Mouse (Mus musculus): Measurements from ENCODE around the gene Olfr67.
"Not testable (repeated sequence)": the region's sequence is repeated elsewhere in the genome, so short reads cannot be mapped to it uniquely, and the experiment has no call there.

The Olfr67 gene

DNA sequence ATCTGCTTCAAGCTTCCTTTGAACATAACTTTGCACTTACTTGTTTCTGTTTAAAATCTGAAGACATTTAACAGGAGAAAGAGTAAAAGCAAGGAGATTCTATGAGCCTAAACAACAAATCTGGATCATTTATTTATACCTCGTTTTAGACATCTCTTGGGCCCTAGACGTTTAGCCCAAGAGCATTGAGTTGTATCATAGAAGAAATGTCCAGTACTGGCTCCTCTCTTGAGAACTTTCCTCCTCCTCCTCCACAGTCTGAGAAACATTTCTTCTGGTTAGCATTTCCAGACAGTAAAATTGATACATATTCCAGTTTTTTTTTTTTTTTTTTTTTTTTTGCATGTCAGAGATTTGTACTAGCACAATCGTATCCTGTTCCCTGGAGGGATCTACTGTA, at the start of gene Olfr67:
Gene Olfr67 (minus strand): TSS at position 101 of the 400 bp plus-strand sequence.
- DNase-seq (ENCODE audit: low spot score in 2 of 2): no peak

DNA sequence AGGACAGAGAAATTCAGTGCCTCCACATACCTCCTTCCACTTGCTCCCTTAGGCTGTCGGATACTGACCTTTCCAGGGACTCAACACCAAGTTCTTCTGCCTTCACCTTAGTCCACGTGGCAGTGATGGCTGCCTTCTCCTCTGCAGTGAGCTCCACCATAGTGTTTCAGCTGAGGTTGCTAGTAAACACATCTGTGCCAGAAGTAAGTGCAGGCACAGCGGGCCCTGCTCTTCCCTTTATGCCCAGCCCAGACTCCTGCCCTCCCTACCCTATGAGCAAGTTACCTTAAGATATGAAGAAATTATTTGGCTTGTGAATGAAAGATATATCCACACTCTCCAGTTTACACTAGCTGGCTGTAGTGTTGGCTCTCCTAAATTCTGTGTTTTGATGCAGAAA, 48.6 kb upstream of the Olfr67 start, which contains the start of gene Hbb-bh2:
Gene Hbb-bh2 (minus strand): TSS at position 253 of the 400 bp plus-strand sequence.
- DNase-seq (ENCODE audit: low spot score in 2 of 2): no peak

DNA sequence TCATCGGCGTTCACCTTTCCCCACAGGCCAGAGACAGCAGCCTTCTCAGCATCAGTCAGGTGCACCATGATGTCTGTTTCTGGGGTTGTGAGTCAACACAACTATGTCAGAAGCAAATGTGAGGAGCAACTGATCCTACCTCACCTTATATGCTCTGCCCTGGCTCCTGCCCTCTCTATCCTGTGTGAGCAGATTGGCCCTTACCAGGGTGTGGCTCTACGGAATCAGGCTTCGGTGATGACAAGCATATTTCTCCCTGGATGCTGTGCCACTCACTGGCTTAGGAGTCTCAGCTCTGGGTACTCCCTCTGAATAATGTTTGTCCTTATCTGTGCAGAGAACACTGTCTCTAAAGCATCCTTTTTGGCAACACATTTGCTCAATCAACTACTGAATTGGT, 36.2 kb upstream of the Olfr67 start, which contains the start of gene Hbb-bs:
Gene Hbb-bs (minus strand): TSS at position 289 of the 400 bp plus-strand sequence.
- no peak for DNase-seq (ENCODE audit: low spot score in 2 of 2)

DNA sequence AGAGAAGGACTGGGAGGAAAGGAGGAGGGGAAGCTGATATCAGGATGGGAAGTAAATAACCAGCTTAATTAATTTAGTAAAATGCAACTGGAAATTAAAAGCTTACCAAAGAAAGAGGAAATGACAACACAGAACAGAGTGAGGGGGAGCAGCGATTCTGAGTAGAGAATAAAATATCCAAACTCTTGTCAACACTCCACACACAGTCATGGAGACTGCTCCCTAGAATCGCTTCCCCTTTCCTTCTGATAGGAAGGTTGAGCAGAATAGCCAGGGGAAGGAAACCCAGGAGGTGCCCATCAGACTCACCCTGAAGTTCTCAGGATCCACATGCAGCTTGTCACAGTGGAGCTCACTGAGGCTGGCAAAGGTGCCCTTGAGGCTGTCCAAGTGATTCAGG, 35.5 kb upstream of the Olfr67 start:
- DNase-seq (ENCODE audit: low spot score in 2 of 2): not testable (repeated sequence)

DNA sequence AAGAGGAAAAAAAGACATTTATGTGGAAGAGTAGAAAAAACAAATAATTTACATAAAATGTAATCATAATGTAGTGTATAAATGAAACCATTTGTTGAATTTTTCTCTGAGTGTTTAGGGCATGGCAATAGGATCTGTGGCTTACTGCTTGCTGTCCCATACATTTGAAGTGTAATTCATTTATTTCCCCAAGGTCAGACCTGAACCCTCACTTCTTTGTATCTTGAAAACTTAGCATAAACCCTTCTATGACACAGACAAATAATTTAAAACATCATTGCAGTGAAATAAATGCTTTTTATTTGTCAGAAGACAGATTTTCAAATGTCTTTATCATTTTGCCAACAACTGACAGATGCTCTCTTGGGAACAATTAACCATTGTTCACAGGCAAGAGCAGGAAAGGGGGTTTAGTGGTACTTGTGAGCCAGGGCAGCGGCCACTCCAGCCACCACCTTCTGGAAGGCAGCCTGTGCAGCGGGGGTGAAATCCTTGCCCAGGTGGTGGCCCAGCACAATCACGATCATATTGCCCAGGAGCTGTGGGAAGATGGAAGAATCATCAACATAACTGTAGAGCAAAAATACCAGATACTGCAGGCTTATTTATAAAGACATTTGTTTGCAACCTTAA, 34.8 kb upstream of the Olfr67 start:
- no peak for DNase-seq (ENCODE audit: low spot score in 2 of 2)

DNA sequence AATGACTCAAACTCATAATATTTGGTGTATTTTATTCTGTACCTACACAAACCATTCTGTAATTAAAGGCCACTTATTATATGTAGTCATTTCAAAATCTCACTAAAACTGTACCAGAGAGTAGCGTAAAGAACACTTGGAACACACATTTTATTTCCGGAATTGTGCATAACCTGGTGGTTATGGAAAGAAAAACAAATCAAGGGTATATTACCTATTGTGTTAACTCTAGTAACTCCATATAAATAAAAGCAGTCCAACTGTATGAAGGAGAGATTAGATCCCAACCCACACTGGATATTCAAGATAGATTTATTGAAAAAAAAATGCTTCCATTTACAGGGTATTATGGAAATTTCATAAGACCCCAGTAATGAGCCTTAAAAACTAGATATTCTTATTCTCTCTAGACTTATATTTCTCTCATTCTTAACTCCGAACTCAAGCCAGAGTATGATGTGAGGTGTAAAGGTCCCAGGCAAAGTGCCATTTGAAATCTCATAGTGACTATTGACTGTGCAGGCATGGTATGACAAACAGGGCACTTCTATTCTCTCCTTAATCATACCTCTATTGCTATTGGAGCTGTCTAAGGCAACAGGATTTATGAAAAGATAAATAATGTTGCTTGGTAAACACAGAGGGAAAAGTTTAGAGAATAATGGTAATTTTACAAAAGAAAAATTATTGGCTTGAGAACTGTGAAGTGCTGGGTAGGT, 34.1 kb upstream of the Olfr67 start:
- DNase-seq (ENCODE audit: low spot score in 2 of 2): no peak

DNA sequence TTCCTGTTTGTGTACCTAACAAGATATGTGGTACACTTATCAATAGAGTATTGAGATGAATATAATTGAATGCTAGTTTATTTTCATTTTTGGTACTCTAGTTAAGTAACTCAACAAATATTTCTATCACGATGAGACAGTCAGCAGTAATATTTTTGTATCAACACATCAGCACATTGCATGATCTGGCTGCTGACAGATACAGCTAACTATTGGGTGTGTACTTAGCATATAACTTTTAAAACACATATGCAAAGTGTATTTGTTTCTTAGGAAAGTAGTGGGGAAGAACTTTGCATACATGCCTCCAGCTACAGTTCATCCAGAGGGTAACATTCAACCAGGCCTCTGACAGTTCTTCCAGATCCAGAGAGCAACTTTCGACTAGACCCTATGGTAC, 33.0 kb upstream of the Olfr67 start:
- DNase-seq (ENCODE audit: low spot score in 2 of 2): no peak

DNA sequence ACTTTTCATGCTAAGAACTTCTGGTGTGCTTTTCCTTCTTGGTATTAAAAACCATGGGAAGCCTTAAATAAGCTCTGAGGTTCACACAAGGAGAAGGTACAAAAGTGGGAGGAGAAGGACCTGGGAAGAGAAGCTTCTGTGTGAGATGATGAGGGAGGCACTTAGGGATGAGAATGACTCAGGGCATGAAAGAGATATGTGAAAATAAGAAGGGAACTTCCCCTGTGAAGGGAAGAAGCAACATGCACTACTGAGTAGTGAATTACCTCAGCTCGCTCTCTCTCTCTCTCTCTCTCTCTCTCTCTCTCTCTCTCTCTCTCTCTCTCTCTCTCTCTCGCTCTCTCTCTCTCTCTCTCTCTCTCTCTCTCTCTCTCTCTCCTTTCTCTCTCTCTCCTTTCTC, 23.5 kb upstream of the Olfr67 start:
- DNase-seq (ENCODE audit: low spot score in 2 of 2): not testable (repeated sequence)

DNA sequence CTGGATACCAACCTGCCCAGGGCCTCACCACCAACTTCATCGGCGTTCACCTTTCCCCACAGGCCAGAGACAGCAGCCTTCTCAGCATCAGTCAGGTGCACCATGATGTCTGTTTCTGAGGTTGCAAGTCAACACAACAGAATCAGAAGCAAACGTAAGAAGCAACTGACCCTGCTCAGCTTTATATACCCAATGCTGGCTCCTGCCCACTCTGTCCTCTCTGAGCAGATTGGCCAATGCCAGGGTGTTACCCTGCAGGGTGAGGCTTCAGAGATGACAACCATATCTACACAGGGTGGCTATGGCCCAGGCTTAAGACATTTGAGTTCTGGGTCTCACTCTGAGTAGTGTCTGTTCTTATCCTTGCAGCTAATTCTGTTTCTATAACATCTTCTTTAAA, 22.1 kb upstream of the Olfr67 start, which contains the start of gene Hbb-bt:
Gene Hbb-bt (minus strand): TSS at position 231 of the 400 bp plus-strand sequence.
- DNase-seq (ENCODE audit: low spot score in 2 of 2): no peak

DNA sequence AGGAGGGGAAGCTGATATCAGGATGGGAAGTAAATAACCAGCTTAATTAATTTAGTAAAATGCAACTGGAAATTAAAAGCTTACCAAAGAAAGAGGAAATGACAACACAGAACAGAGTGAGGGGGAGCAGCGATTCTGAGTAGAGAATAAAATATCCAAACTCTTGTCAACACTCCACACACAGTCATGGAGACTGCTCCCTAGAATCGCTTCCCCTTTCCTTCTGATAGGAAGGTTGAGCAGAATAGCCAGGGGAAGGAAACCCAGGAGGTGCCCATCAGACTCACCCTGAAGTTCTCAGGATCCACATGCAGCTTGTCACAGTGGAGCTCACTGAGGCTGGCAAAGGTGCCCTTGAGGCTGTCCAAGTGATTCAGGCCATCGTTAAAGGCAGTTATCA, 21.5 kb upstream of the Olfr67 start:
- not testable (repeated sequence) for DNase-seq (ENCODE audit: low spot score in 2 of 2)

DNA sequence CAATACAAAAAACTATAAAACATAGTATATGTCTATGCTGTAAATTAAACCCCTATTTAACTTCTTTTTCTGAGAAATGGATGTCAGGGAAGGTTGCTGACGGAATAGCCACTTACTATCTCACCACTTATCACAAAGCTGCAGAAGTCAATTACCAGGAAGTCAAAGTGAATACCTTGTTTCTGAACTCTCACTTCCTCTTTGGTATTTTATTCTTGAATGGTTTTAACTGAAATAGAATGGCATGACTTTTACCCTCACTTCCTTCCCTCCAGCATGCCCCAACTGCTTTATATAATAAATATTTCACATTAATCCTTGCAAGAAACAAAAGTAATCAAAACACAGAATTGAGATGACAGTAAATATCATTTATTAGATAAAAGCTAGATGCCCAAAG, 20.6 kb upstream of the Olfr67 start:
- DNase-seq (ENCODE audit: low spot score in 2 of 2): no peak

DNA sequence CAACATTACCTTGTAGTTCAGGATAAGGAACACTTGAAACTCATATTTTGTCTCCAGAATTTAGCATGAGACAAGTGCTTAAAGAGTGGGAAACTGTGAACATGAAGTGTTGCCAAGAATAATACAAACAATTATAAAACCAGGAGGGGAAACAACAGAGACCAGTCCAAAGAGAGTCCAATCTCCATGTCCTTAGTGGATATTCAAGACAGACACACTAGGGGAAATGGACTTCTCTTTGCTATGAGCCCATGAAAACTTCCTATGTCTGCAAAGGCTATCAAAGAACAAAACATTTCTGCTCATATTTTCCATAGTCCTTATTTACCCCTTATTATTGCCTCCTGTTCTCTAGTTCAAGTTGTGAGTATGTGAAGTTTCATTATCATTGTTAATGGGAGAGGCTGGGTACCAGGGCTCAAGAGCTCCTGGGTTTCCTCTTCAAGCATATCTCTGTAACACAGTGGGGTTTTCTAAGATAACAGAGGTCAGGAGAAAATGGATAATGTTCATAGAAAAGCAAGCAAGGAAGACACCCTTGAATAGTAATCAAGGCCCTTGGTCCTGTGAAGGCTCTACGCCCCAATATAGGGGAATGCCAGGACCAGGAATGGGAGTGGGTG, 19.7 kb upstream of the Olfr67 start:
- DNase-seq (ENCODE audit: low spot score in 2 of 2): no peak

DNA sequence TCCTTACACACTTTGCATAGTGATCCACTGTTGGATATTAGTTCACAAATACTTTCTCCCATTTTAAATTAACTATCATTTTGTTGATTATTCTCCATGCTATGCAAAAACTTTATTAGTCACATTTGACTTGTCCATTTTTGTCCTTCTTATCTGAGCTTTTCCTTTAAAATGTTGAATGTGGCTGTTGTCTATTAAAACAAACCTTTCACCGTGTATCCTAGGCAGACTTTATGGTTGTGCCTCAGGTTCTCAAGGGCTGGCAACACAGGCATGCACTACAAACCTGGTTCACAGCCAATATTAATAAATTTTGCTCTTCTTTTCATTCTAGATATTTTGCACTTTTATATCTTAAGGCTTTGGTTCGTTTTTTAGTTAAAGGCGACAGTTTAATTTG, 19.1 kb upstream of the Olfr67 start:
- no peak for DNase-seq (ENCODE audit: low spot score in 2 of 2)

DNA sequence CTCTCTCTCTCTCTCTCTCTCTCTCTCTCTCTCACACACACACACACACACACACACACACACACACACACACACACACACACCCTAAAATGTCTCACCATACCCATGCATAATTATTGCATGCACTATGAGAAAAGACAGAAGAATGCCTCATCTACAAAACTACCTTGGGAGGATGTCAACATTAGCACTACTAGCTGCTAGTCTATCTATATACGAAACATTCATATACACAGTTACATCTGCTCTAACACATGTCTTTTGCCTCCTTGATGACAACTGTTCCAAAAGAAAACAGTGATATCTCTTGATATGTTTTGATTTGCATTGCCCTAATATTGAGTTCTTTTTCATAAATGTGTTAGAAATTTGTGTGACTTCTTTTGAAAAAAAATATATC, 18.7 kb upstream of the Olfr67 start:
- DNase-seq (ENCODE audit: low spot score in 2 of 2): no peak

DNA sequence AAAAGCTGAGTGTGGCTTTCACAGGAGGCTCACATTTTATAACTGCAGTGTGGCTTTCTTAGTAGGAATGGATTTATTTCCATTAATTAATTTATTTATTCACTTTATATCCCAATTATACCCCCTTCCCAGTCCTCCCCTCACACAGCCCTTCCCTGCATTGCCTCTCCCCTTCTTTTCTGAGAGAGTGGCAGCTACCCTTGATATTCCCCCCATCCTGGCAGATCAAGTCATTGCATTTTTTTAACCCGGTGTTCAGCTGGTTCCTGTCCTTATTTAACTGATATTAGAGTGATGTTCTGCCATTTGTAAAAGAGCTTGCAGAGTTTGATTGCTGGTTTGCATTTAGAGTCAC, 18.2 kb upstream of the Olfr67 start:
- DNase-seq (ENCODE audit: low spot score in 2 of 2): no peak

DNA sequence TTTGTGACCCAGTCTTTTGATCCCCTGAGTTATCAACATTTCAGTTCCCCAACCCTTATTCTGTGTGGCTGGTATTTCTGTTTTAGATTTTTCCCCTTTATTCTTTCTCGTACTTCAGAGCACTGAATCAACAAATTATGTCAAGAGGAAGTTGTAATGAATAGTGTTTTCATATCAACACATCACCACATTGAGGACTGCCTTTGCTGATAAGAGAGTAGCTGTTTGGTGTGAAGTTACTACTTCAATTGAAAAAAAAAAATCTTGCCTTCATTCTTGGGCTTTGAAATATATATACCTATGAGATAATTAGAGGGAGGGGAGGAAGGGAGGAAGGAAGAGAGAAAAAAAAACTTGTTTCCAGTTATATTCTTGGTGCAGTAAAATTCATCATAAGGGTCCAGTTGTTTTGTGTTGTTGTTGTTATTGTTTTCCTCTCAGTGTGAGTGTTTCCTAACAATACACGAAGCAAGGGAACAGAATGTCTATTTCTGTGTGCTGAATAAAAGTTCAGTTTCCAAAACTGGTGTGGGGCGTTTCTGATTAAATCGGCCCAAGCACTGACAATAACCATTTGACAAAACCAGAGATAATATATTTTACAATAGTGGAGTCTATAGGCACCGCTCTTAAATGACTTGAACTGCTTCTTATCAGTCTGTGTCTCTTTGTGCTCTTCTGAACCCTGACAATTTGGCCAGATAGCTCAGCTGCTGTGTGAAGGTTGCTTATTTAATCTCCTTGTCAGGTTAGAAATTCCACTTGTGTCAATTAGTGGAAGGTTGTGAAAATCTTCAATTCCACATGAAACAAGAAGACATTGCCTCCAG, 17.6 kb upstream of the Olfr67 start:
- no peak for DNase-seq (ENCODE audit: low spot score in 2 of 2)

DNA sequence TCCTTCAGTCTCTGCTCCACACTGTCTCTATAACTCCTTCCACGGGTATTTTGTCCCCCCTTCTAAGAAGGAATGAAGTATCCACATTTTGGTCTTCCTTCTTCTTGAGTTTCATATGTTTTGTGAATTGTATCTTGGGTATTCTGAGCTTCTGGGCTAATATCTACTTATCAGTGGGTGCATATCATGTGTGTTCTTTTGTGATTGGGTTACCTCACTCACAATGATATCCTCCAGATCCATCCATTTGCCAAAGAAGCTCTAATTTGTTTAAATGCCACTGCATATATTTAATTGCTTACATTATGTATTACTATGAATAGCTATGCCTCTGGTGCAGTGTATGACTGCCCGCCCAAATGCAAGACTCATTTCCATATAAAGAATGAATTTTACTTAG, 16.5 kb upstream of the Olfr67 start:
- DNase-seq (ENCODE audit: low spot score in 2 of 2): not testable (repeated sequence)

DNA sequence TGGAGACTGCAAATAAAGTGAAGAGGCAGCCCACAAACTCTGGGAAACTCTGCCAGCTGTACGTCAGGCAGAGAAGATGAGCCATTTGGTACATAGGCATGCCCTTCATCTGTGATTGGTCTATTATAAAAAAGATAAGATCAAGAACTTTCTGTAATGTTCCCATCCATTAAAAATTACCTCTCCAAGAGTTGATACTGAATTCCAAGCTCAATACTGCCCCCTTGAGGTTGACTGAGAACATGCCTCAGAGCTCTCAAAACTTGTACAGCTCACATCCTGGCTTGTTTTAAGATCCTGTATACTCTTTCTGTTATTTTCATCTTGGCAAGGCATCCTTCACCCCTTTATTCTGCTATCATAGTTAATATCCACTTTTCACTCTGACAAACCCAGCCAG, 15.2 kb upstream of the Olfr67 start:
- DNase-seq (ENCODE audit: low spot score in 2 of 2): no peak

DNA sequence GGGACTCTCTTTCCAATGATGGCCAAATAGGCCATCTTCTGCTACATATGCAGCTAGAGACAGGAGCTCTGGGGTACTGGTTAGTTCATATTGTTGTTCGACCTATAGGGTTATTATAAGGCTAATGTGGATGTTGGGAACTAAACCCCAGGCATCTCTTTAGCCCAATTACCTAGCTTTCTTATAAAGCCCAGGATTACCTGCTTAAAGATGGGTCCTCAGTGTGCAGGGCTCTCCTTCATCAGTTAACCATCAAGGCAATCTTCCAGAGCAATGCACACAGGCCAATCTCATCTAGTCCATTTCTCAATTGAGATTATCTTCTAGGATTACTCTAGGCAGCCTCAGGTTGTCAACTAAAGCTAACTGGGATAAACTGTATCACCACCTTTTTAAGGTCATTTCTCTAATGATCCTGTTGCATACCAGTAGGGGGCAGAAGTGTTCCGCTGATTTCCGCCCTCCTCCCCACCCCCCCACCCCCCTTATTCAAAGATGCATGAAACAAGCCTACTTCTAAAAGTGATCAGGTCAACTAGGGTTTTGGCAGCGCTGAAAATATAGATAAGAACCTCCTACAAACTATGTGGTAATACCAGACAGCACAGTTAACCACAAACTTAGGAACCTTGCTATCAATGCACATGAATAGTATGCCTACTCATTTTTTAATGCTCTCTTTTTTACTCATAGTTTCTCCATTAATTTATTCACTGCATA, 1.2 kb upstream of the Olfr67 start:
- DNase-seq (ENCODE audit: low spot score in 2 of 2): no peak

DNA sequence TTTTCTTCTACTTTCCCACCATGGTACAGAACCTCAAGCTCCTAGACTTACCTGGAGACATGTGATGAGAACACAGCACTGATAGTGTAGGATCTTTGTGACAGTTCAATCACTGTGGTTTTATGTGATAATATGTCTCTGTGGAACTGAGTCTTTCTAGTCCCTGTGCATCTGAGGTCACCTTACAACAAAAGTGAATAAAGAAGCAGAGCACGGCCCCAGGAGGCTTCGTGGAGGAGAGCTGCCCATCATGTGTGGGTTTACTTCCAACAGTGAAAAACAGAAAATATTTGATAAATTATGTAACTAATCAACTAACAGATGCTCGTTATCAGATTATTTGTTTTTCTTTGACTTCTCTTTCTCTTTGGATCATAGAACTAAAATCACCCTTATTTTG, 12.0 kb downstream of the Olfr67 start, which contains the start of gene Olfr68:
Gene Olfr68 (minus strand): TSS at position 101 of the 400 bp plus-strand sequence.
- DNase-seq (ENCODE audit: low spot score in 2 of 2): no peak

DNA sequence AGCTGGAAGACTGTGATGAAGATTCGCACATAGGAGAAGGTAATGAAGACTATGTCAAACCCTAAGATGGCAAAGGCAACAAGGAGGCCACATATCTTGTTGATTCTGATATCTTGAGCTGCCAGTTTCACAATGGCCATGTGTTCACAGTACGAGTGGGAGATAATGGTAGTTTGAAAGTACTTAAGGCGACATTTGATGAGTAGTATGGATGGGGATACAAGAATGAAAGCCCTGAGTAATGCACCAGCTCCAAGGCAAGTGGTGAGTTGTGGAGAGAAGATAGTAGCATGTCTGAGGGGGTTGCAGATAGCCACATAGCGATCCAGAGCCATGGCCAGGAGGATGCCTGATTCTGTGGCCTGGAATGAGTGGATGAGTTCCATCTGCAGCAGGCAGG, 14.0 kb downstream of the Olfr67 start:
- DNase-seq (ENCODE audit: low spot score in 2 of 2): not testable (repeated sequence)

Measured in frontal cortex, postnatal 10 days (tissue).